Mouse (Mus musculus) intestine, embryonic 16.5 days (tissue): ENCODE results near the gene Mdfi. TPM values are rescaled to one million over a fixed set of nuclear protein-coding genes. Genes with fewer than 3 reads are reported as not detected.
A peak's percentile ranks its signal among the peaks of the same experiment; 100 is the strongest.

Source experiments
- ATAC-seq: fragments of 200-750 bp; cut with Nextera tagmentation; 2 replicates; pipeline ENCODE4 v1.8.0; 2017; ENCODE audit warnings: moderate TSS enrichment, moderate library complexity
- H3K27ac ChIP-seq: fragments of 300-500 bp; sonication (generic); 2 replicates; pipeline ENCODE4 v1.5.1; 2014; ENCODE audit warnings: mild to moderate bottlenecking, low read length
- H3K27me3 ChIP-seq: fragments of 300-500 bp; sonication (generic); replicated peaks from 2 replicates; pipeline ENCODE4 v1.6.1; 2014; ENCODE audit warnings: low read length, control low read depth, mixed read lengths; ENCODE audit not compliant: control insufficient read depth, insufficient read depth
- H3K36me3 ChIP-seq: fragments of 300-500 bp; sonication (generic); 2 replicates; pipeline ENCODE4 v1.6.1; 2014; ENCODE audit warnings: low read length, control low read depth; ENCODE audit not compliant: control insufficient read depth, insufficient read depth
- H3K4me1 ChIP-seq: fragments of 300-500 bp; sonication (generic); 2 replicates; pipeline ENCODE4 v1.6.1; 2014; ENCODE audit warnings: low read length, control low read depth, mixed read lengths; ENCODE audit not compliant: control insufficient read depth, insufficient read depth
- H3K4me2 ChIP-seq: fragments of 300-500 bp; sonication (generic); 2 replicates; pipeline ENCODE4 v1.6.1; 2014; ENCODE audit warnings: low read depth, low read length, control low read depth
- H3K4me3 ChIP-seq: fragments of 300-500 bp; sonication (generic); 2 replicates; pipeline ENCODE4 v1.5.1; 2014; ENCODE audit warnings: mild to moderate bottlenecking, low read length
- H3K9ac ChIP-seq: fragments of 300-500 bp; sonication (generic); 2 replicates; pipeline ENCODE4 v1.6.1; 2014; ENCODE audit warnings: low read depth, low read length
- H3K9me3 ChIP-seq: fragments of 300-500 bp; sonication (generic); 2 replicates; pipeline ENCODE4 v1.6.1; 2016; ENCODE audit warnings: low read length, control low read depth; ENCODE audit not compliant: control insufficient read depth
- WGBS: fragments of 180-500 bp; shearing (Covaris S2); extraction: QIAGEN DNeasy Blood & Tissue Kit; methylation state at CpG from one replicate; pipeline ENCODE4 v1.1.7; 2014; 5-methylcytosine and 5-hydroxymethylcytosine counted together
- polyA plus RNA-seq: library from polyadenylated mRNA; unstranded; fragments of >200 nt; fragmentation: Nextera tagmentation; extraction: Ambion mirVana; gene quantifications from 2 replicates; pipeline ENCODE4 v1.2.1, GENCODE M21; 2015

Gene Mdfi
- polyA plus RNA-seq, 1 experiment from 2014 or later, result 8.8 TPM

- Histone ChIP-seq H3K27ac (peak overlapping the region; percentile 21), H3K4me1 (peaks cover 27% of the 10 kb centered on the region), H3K36me3 (0 out of 2 replicates have a peak, but pooled peaks cover 2% of the 10 kb centered on the region), H3K4me2 (no peak overlapping the region), H3K9me3 (no peaks in the 10 kb centered on the region), H3K9ac (no peak overlapping the region), H3K4me3 (no peak overlapping the region), H3K27me3 (no peaks in the 10 kb centered on the region)
- WGBS, result 43% methylated on average over 6 of the region's 6 CpGs
- no peak for ATAC-seq
These were observed 20.0 kb downstream of the Mdfi start for GRCm38 (mm10) chr17:47814496-47814895.

GRCm38 (mm10) chr17:47813616-47814015, 20.9 kb downstream of the Mdfi start:
- Histone ChIP-seq H3K36me3 (0 out of 2 replicates have a peak, but pooled peaks cover 2% of the 10 kb centered on the region), H3K4me3 (no peak overlapping the region), H3K9me3 (no peaks in the 10 kb centered on the region), H3K9ac (no peak overlapping the region), H3K27me3 (no peaks in the 10 kb centered on the region), H3K27ac (peak overlapping the region; percentile 70), H3K4me1 (peaks cover 27% of the 10 kb centered on the region), H3K4me2 (no peak overlapping the region)
- WGBS, result 55% methylated on average over 5 of the region's 5 CpGs
- ATAC-seq, result peak; percentile 58

- peaks cover 27% of the 10 kb centered on the region for H3K4me1 ChIP-seq
- no peak overlapping the region for H3K4me3 ChIP-seq
- no peaks in the 10 kb centered on the region for H3K9me3 ChIP-seq
- no peaks in the 10 kb centered on the region for H3K27me3 ChIP-seq
- H3K9ac ChIP-seq, result no peak overlapping the region
- H3K4me2 ChIP-seq, result no peak overlapping the region
- no peak overlapping the region for H3K27ac ChIP-seq
- H3K36me3 ChIP-seq, result no peaks in the 10 kb centered on the region
- ATAC-seq, result no peak
- 89% methylated on average over 5 of the region's 6 CpGs for WGBS
These were observed 22.3 kb downstream of the Mdfi start for GRCm38 (mm10) chr17:47812200-47812599.

- Histone ChIP-seq H3K36me3 (no peaks in the 10 kb centered on the region), H3K27ac (no peak overlapping the region), H3K9me3 (no peaks in the 10 kb centered on the region), H3K4me3 (no peak overlapping the region), H3K4me1 (peaks cover 31% of the 10 kb centered on the region), H3K9ac (no peak overlapping the region), H3K27me3 (no peaks in the 10 kb centered on the region), H3K4me2 (no peak overlapping the region)
- 55% methylated on average over 15 of the region's 15 CpGs for WGBS
- no peak for ATAC-seq
These were observed 23.2 kb downstream of the Mdfi start for GRCm38 (mm10) chr17:47811265-47811800.

- no peaks in the 10 kb centered on the region for H3K9me3 ChIP-seq
- peak overlapping the region; percentile 72 for H3K27ac ChIP-seq
- no peak overlapping the region for H3K4me3 ChIP-seq
- peaks cover 19% of the 10 kb centered on the region for H3K4me1 ChIP-seq
- no peaks in the 10 kb centered on the region for H3K27me3 ChIP-seq
- peak; percentile 65 for ATAC-seq
- WGBS, result 48% methylated on average over 9 of the region's 9 CpGs
- no peaks in the 10 kb centered on the region for H3K36me3 ChIP-seq
- H3K9ac ChIP-seq, result no peak overlapping the region
- no peak overlapping the region for H3K4me2 ChIP-seq
These were observed 28.3 kb downstream of the Mdfi start for GRCm38 (mm10) chr17:47806230-47806629.

GRCm38 (mm10) chr17:47805047-47805835, 29.2 kb downstream of the Mdfi start:
- H3K4me3 ChIP-seq, result no peak overlapping the region
- H3K27ac ChIP-seq, result peak overlapping the region; percentile 0; the same call in 1 of the 2 replicates
- 47% methylated on average over 13 of the region's 13 CpGs for WGBS
- no peaks in the 10 kb centered on the region for H3K9me3 ChIP-seq
- no peak overlapping the region for H3K9ac ChIP-seq
- no peak overlapping the region for H3K4me2 ChIP-seq
- peaks cover 19% of the 10 kb centered on the region for H3K4me1 ChIP-seq
- H3K27me3 ChIP-seq, result no peaks in the 10 kb centered on the region
- peak; percentile 58 for ATAC-seq
- no peaks in the 10 kb centered on the region for H3K36me3 ChIP-seq

- no peak overlapping the region for H3K9ac ChIP-seq
- H3K27me3 ChIP-seq, result no peaks in the 10 kb centered on the region
- H3K27ac ChIP-seq, result no peak overlapping the region
- H3K36me3 ChIP-seq, result no peaks in the 10 kb centered on the region
- no peak overlapping the region for H3K4me2 ChIP-seq
- H3K9me3 ChIP-seq, result no peaks in the 10 kb centered on the region
- no peak overlapping the region for H3K4me3 ChIP-seq
- 94% methylated on average over 4 of the region's 4 CpGs for WGBS
- no peak for ATAC-seq
- peaks cover 19% of the 10 kb centered on the region for H3K4me1 ChIP-seq
These were observed 30.8 kb downstream of the Mdfi start for GRCm38 (mm10) chr17:47803662-47804061.

DNA sequence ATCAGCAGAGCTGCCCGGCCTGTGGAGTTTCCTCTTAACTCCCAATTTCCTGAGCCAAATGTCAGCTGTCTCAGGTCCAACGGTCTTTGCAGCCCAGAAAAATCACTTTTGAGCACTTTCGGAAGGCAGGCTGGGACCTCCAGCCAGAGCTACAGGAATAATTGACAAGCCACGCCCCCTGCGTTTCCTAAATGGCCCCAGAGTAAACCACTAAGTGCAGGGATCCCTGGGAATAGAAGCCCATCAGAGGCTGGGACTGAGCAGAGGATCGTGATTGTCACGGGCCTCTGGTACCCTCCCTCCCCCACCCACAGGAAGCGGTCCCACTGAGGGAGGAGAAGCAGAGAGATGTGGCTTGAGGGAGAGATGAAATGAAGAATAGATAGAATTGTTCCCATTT, 31.7 kb downstream of the Mdfi start:
- WGBS, result 18% methylated on average over 8 of the region's 8 CpGs
- Histone ChIP-seq H3K27ac (no peak overlapping the region), H3K4me2 (no peak overlapping the region), H3K4me3 (no peak overlapping the region), H3K9ac (no peak overlapping the region), H3K36me3 (no peaks in the 10 kb centered on the region), H3K4me1 (peaks cover 19% of the 10 kb centered on the region), H3K27me3 (no peaks in the 10 kb centered on the region), H3K9me3 (no peaks in the 10 kb centered on the region)
- no peak for ATAC-seq

DNA sequence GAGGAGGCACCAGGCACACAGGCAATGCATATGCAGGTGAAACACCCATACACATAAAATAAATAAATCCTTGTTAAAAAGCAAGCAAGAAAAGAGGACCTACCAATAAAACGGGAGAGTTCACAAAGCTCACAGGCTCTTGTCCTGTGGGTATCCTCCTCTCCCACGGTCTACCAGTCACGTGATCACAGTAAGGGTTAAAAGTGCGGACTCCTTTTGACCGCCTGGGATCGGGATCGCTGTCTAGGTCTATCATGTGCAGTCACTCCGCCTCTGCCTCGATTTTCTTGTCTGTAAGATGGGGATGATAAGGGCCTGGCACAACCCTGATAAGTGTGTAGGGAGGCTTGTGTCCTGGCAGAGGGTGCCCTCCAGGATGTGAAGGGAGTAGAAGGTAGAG, 37.1 kb downstream of the Mdfi start:
- H3K27me3 ChIP-seq, result no peaks in the 10 kb centered on the region
- no peak for ATAC-seq
- no peak overlapping the region for H3K27ac ChIP-seq
- H3K9ac ChIP-seq, result no peak overlapping the region
- 68% methylated on average over 9 of the region's 9 CpGs for WGBS
- no peak overlapping the region for H3K4me3 ChIP-seq
- peaks cover 4% of the 10 kb centered on the region for H3K4me1 ChIP-seq
- H3K9me3 ChIP-seq, result peaks cover 4% of the 10 kb centered on the region; the same call in 1 of the 2 replicates
- no peak overlapping the region for H3K4me2 ChIP-seq
- no peaks in the 10 kb centered on the region for H3K36me3 ChIP-seq
